Mouse (Mus musculus) midbrain, embryonic 15.5 days (tissue): ENCODE results near the gene Gm5737. TPM values are rescaled to one million over a fixed set of nuclear protein-coding genes. Genes with fewer than 3 reads are reported as not detected.

ENCODE experiments used
- ATAC-seq: fragments of 200-750 bp; cut with Nextera tagmentation; replicated peaks from 2 replicates; pipeline ENCODE4 v1.8.0; 2017; ENCODE audit warnings: moderate TSS enrichment
- H3K27ac ChIP-seq: fragments of 300-500 bp; sonication (generic); 2 replicates; pipeline ENCODE4 v1.5.1; 2015; ENCODE audit warnings: mild to moderate bottlenecking, inconsistent platforms
- H3K27me3 ChIP-seq: fragments of 300-500 bp; sonication (generic); replicated peaks from 2 replicates; pipeline ENCODE4 v1.6.1; 2015; ENCODE audit warnings: inconsistent platforms
- H3K36me3 ChIP-seq: fragments of 300-500 bp; sonication (generic); replicated peaks from 2 replicates; pipeline ENCODE4 v1.6.1; 2015; ENCODE audit warnings: inconsistent platforms
- H3K4me1 ChIP-seq: fragments of 300-500 bp; sonication (generic); 2 replicates; pipeline ENCODE4 v1.6.1; 2015; ENCODE audit warnings: inconsistent platforms
- H3K4me2 ChIP-seq: fragments of 300-500 bp; sonication (generic); 2 replicates; pipeline ENCODE4 v1.6.1; 2015; ENCODE audit warnings: inconsistent platforms, mild to moderate bottlenecking, moderate library complexity
- H3K4me3 ChIP-seq: fragments of 300-500 bp; sonication (generic); 2 replicates; pipeline ENCODE4 v1.5.1; 2015; ENCODE audit warnings: mild to moderate bottlenecking, inconsistent platforms
- H3K9ac ChIP-seq: fragments of 300-500 bp; sonication (generic); 2 replicates; pipeline ENCODE4 v1.6.1; 2015; ENCODE audit warnings: mild to moderate bottlenecking, inconsistent platforms
- H3K9me3 ChIP-seq: fragments of 300-500 bp; sonication (generic); 2 replicates; pipeline ENCODE4 v1.6.1; 2016; ENCODE audit warnings: inconsistent platforms
- WGBS: fragments of 180-500 bp; shearing (Covaris S2); methylation state at CpG from one replicate; pipeline ENCODE4 v1.1.7; 2015; ENCODE audit warnings: mixed read lengths; 5-methylcytosine and 5-hydroxymethylcytosine counted together
- polyA plus RNA-seq: library from polyadenylated mRNA; unstranded; fragments of >200 nt; fragmentation: Nextera tagmentation; extraction: Ambion mirVana; gene quantifications from 2 replicates; pipeline ENCODE4 v1.2.1, GENCODE M21; 2015

Gm5737 gene
- polyA plus RNA-seq, 1 experiment from 2014 or later, result 0.17 TPM

DNA sequence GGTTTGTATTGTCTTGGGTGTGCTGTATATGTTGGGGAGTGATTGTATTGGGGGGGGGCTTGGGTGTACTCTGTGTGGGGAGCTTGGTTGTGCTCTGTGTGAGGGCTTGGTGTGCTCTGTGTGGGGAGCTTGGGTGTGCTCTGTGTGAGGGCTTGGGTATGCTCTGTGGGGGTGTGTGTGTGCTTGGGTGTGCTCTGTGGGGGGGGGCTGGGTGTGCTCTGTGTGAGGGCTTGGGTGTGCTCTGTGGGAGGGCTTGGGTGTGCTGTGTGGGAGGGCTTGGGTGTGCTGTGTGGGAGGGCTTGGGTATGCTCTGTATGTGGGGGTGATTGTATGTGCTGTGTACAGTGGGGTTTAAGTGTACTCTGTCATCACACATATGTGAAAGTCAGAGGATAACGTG, 55.6 kb downstream of the Gm5737 start:
- ATAC-seq, result no peak

DNA sequence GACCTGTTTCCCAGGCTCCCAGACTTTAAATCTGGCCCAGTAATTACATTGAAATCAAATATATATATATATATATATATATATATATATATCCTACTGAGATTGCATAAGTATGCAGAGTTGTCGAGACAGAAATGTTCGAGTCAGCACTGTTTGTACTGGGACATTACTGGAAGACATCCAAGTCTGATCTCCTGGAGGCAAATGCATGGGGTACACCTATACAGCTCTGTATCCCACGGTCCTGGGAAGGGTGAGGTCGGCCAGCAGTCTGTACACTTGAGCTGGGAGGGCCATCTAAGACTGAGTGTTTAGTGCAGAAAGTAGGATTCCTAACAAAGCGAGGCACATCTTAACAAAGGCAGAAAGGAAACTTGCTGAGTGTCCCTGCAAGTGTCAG, 57.7 kb downstream of the Gm5737 start:
- ATAC-seq, result no peak
- no peaks in the 10 kb centered on the region for H3K9me3 ChIP-seq
- no peak overlapping the region for H3K27ac ChIP-seq
- no peak overlapping the region for H3K9ac ChIP-seq
- WGBS, result 60% methylated on average over 5 of the region's 5 CpGs
- H3K4me2 ChIP-seq, result no peak overlapping the region
- H3K4me1 ChIP-seq, result peaks cover 9% of the 10 kb centered on the region
- no peaks in the 10 kb centered on the region for H3K36me3 ChIP-seq
- H3K27me3 ChIP-seq, result no peaks in the 10 kb centered on the region
- no peak overlapping the region for H3K4me3 ChIP-seq

More for the DNA sequence above, 55.6 kb downstream of the Gm5737 start:
- no peak overlapping the region for H3K27ac ChIP-seq
- no peaks in the 10 kb centered on the region for H3K27me3 ChIP-seq
- peaks cover 19% of the 10 kb centered on the region for H3K4me1 ChIP-seq
- no peak overlapping the region for H3K4me3 ChIP-seq
- WGBS, result 80% methylated on average over 1 of the region's 1 CpGs
- no peaks in the 10 kb centered on the region for H3K9me3 ChIP-seq
- no peak overlapping the region for H3K9ac ChIP-seq
- H3K36me3 ChIP-seq, result no peaks in the 10 kb centered on the region
- H3K4me2 ChIP-seq, result no peak overlapping the region

DNA sequence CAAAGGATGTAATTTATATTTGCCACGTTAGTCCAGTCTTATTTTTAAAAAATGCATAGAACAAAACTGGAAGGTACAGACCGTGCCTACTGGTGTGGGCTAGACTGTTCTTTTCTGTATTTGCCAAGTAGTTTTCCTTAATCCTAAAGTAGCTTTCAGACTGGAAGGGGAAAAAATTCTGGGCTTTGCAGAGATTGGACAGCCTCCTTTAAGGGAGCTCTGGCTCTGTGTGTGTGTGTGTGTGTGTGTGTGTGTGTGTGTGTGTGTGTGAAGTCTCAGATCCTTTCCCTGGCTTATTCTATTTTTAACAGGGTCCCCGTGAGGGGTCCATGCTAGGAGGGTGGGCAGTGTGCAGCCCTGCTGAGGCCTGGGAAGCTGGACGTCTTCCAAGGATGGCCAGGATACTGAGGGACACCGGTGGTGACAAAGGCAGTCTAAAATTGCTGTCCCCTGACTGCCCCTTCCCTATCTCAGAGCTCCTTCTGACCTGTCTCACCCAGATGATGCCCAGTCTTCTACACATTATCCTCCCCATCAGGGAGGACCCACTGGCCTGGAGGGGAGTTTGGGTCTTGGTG, 58.4 kb downstream of the Gm5737 start:
- no peak overlapping the region; the same call in 1 of the 2 replicates for H3K27ac ChIP-seq
- no peak for ATAC-seq
- H3K27me3 ChIP-seq, result no peaks in the 10 kb centered on the region
- no peaks in the 10 kb centered on the region for H3K36me3 ChIP-seq
- H3K9me3 ChIP-seq, result no peaks in the 10 kb centered on the region
- no peak overlapping the region for H3K4me3 ChIP-seq
- 59% methylated on average over 5 of the region's 5 CpGs for WGBS
- H3K4me2 ChIP-seq, result no peak overlapping the region
- no peak overlapping the region for H3K9ac ChIP-seq
- H3K4me1 ChIP-seq, result peaks cover 4% of the 10 kb centered on the region

DNA sequence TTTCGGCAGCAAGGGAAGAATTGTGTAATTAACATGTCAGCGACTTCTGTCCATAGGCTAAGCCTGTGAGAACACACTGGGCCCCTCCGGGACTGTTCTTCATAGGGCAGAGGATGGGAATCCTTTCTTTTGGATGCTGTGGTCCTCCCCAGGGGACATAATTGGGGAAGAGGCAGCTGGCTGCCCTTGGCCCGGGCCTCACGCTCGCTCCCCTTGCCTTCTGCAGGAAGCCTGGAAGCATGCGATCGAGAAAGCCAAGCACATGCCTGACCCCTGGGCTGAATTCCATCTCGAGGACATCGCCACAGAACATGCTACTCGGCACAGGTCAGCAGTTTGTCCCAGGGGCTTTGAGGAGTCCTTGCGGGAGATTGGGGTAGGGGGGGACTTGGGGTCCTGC, 60.9 kb downstream of the Gm5737 start:
- Histone ChIP-seq H3K4me1 (no peaks in the 10 kb centered on the region), H3K4me3 (no peak overlapping the region), H3K4me2 (no peak overlapping the region), H3K9ac (no peak overlapping the region), H3K27me3 (no peaks in the 10 kb centered on the region), H3K9me3 (no peaks in the 10 kb centered on the region), H3K27ac (no peak overlapping the region), H3K36me3 (no peaks in the 10 kb centered on the region)
- 76% methylated on average over 12 of the region's 12 CpGs for WGBS
- ATAC-seq, result no peak

DNA sequence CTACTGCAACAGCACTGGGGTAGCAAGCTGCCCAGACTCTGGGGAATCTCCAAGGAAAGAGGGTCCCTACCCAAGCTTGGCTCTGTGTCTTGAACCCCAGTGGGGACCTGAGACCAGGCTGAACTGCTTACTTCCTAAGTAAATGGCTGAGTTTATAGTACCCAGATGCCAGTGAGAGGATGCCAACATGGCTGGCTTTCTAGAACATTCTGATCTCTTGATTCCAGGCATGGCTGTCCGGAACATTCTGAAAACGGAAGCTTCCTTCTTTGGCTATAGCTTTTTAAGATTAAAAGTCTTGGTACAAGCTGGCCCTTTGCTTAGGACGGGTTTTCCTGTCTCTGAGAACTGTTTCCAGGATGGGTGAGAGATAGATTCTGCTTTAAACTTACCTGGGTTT, 61.9 kb downstream of the Gm5737 start:
- WGBS, result 93% methylated on average over 3 of the region's 3 CpGs
- Histone ChIP-seq H3K4me1 (no peaks in the 10 kb centered on the region), H3K4me3 (no peak overlapping the region), H3K36me3 (no peaks in the 10 kb centered on the region), H3K9me3 (no peaks in the 10 kb centered on the region), H3K4me2 (no peak overlapping the region), H3K27me3 (no peaks in the 10 kb centered on the region), H3K27ac (no peak overlapping the region), H3K9ac (no peak overlapping the region)
- ATAC-seq, result no peak

DNA sequence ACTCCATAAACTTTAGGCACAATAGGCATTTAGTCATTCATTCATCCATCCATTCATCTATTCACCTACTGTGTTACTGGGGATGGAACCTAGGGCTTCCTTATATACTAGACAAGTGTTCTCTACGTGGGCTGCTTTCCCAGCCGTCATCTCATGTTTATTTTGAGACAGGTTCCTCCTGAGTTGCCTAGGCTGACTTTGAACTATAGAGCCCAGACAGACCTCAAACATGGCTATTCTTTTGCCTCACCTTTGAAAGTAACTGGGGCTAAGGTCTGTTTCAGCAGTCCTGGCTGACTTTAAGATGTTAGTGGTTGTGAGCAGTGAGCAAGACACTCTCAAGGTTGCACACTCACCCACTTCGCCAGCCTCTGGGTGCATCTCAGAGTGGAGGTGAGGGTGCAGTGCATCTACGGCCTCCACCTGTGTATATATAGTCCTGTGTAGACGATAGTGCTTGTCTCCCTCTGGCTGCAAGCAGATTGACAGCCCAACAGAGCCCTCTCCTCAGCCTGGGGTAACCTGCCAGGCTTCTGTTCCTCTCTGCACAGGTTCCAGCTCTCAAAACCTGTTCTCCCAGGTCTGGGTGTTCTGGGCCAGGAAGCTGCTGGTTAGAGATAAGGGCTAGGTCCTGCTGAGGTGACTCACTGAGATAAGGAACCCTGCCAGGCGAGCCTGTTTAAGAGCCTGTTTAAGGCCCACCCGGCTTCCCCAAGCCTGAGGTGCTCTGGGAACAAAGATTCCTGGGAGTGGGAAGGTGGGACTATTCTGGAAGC, 62.8 kb downstream of the Gm5737 start:
- no peak overlapping the region for H3K4me2 ChIP-seq
- no peak overlapping the region for H3K4me3 ChIP-seq
- no peaks in the 10 kb centered on the region for H3K27me3 ChIP-seq
- WGBS, result 80% methylated on average over 7 of the region's 7 CpGs
- no peaks in the 10 kb centered on the region for H3K36me3 ChIP-seq
- H3K27ac ChIP-seq, result no peak overlapping the region
- no peak for ATAC-seq
- no peaks in the 10 kb centered on the region for H3K4me1 ChIP-seq
- no peak overlapping the region for H3K9ac ChIP-seq
- no peaks in the 10 kb centered on the region for H3K9me3 ChIP-seq

DNA sequence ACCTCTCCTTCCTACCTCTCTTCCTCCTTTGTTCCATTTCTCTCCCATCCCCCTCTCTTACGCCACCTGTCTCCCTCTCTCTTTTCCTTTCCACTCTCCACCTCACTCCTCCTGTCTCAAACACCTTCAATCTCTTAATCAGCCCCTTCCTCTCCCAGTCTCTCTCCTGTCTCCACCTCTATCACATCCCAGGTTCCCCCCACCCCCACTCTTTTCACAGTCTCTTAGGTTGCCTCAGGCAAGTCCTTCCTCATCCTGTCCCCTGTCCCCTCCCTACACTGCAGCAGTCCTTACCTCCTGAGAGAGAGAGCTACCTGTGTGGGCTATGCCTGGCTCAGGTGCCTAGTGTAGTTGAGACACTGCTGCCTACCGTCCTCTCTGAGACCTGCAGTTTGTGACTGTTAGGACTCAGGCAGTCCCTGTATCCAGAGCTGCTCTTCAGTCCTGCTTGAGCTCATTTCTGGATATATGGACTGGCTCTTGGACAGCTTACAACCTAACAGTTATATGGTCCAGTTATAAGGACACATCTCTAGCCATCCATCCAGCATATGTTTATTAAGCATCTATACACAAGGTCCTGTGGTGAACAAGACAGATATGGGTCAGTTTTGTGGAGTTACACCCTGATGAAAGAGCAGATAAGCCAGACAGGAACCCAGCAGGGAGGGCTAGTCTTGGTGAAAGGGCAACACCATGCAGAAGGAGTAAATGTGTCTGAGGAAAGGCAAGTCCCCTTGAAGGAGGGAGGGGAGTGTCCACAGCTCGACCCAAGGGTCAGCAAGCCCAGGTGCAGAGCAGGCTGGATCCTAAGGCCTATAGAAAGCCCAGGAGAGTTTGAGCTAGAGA, 63.6 kb downstream of the Gm5737 start:
- no peaks in the 10 kb centered on the region for H3K4me1 ChIP-seq
- H3K9me3 ChIP-seq, result no peaks in the 10 kb centered on the region
- H3K27me3 ChIP-seq, result no peaks in the 10 kb centered on the region
- WGBS, result 82% methylated on average over 3 of the region's 3 CpGs
- 0 out of 2 replicates have a peak, but pooled peaks cover 6% of the 10 kb centered on the region for H3K36me3 ChIP-seq
- no peak overlapping the region for H3K4me2 ChIP-seq
- H3K4me3 ChIP-seq, result no peak overlapping the region
- no peak for ATAC-seq
- no peak overlapping the region for H3K27ac ChIP-seq
- H3K9ac ChIP-seq, result no peak overlapping the region

DNA sequence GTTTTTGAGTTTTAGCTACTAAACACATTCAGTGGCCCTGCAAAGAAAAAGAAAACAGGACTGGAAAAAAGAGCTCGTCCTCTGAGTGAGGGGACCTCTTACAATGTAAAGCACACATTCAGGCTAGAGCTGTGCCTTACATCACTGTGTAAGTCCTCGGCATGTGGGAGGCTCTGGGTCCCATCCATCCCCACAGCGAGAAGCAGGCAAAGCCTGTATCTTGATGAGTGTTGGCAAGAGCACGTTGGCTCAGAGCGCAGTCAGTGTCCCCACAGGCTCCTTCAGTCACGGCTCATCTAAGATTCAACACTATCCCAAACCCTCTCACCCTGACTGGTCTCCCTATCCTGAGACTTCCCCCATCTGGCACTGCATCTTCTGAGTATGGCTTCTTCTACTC, 66.1 kb downstream of the Gm5737 start:
- Histone ChIP-seq H3K9me3 (no peaks in the 10 kb centered on the region), H3K4me3 (no peak overlapping the region), H3K9ac (no peak overlapping the region), H3K4me1 (no peaks in the 10 kb centered on the region), H3K27me3 (no peaks in the 10 kb centered on the region), H3K36me3 (0 out of 2 replicates have a peak, but pooled peaks cover 7% of the 10 kb centered on the region), H3K4me2 (no peak overlapping the region), H3K27ac (no peak overlapping the region)
- no peak for ATAC-seq
- 75% methylated on average over 6 of the region's 6 CpGs for WGBS

DNA sequence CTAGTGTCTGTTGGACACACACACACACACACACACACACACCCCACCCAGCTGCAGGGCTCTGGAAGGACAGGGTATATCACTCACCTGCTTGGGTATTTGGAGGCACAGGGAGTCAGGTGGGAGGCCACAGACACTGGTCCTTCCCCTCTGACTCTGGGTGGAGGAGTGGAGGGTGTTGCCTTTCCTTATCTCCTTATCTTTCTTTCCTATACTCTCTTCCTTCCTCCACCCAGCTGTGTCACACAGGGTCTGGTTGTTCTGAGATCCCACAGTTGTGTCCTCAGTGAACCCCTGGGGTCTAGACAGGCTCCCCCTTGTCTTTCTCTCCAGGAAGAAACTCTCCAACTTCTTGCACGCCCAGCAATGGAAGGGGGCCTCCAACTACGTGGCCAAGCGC, 67.8 kb downstream of the Gm5737 start:
- Histone ChIP-seq H3K4me2 (no peak overlapping the region), H3K27me3 (no peaks in the 10 kb centered on the region), H3K9ac (no peak overlapping the region), H3K36me3 (peaks cover 17% of the 10 kb centered on the region), H3K9me3 (no peaks in the 10 kb centered on the region), H3K4me1 (no peaks in the 10 kb centered on the region), H3K4me3 (no peak overlapping the region), H3K27ac (no peak overlapping the region)
- 95% methylated on average over 3 of the region's 3 CpGs for WGBS
- no peak for ATAC-seq

DNA sequence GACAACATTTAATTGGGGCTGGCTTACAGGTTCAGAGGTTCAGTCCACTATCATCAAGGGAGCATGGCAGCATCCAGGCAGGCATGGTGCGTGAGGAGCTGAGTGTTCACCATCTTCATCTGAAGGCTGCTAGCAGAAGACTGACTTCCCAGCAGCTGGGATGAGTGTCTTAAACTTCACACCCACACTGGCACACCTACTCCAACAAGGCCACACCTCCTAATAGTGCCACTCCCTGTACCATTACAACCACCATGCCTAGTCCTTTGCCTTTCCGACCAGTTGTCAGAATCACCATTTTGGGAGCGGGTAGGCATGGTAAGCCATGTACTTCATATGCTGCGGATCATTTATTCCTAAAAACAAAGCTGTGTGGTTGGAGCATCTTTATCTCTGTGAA, 68.6 kb downstream of the Gm5737 start:
- H3K4me2 ChIP-seq, result no peak overlapping the region
- no peak for ATAC-seq
- WGBS, result 96% methylated on average over 4 of the region's 4 CpGs

More for the DNA sequence above, 68.6 kb downstream of the Gm5737 start:
- Histone ChIP-seq H3K9me3 (no peaks in the 10 kb centered on the region), H3K9ac (no peak overlapping the region), H3K36me3 (peaks cover 18% of the 10 kb centered on the region), H3K27me3 (no peaks in the 10 kb centered on the region), H3K4me3 (no peak overlapping the region), H3K27ac (no peak overlapping the region), H3K4me1 (no peaks in the 10 kb centered on the region)
